Mouse (Mus musculus) adrenal gland, postnatal 14 days (tissue): ENCODE measurements around the gene Atf6. TPM values are rescaled to one million over a fixed set of nuclear protein-coding genes. Genes with fewer than 3 reads are reported as not detected.

ENCODE experiments used
- DNase-seq: peaks from one replicate; pipeline ENCODE4 v3.0.0; 2021; ENCODE audit warnings: mixed read lengths
- total RNA-seq: library from RNA; stranded (reverse); gene quantifications from 2 replicates; pipeline ENCODE4 v1.2.3, GENCODE M21; 2021

The Atf6 gene
- total RNA-seq, 1 experiment from 2014 or later, result 31.5 TPM

DNA sequence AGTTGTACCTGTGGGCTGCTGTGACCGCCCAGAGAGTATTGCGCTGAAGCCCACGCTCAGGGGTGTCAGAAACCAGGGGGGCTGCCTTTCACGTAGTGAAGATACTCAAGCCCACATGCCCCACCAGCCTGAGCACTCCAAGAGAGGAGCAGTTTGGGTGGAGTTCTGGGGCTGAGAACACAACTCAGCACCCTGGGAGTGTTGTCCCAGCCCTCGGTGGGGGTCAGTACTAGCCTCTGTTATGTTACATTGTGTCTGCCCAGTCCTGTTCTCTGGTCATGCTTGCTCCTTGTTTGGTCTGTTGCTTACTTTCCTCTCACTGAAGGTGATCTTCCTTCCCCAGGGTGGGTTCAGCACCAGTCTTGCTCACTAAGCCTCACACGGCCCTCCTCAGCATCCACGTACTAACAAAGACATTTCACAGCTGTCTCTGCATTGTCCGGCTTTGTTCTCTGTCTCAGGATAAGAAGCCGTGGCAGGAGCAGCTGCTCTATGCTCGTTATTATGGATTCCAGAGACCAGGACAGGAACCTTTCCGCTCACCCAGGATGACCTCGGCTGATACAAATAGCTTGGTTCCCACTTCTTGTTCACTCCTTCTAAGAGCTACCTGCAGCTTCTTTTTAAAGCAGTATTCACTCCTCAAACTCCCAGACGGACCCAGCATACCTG lies 209.8 kb downstream of the Atf6 start:
- DNase-seq, result no peak

DNA sequence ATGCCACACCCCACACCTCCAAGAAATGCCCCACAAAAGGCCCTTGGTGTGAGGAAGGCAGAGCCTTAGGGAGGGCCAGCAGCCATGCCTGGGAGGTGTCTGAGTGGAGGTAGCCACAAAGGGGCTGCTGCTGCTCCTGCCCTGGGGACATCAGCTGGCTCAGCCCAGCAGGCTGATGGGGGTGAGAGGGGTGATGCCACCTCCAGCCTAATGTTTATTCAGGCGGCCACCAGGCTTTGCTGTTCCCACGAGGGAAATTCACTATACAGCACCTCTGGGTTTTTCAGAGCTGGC lies 210.4 kb downstream of the Atf6 start:
- DNase-seq, result no peak

DNA sequence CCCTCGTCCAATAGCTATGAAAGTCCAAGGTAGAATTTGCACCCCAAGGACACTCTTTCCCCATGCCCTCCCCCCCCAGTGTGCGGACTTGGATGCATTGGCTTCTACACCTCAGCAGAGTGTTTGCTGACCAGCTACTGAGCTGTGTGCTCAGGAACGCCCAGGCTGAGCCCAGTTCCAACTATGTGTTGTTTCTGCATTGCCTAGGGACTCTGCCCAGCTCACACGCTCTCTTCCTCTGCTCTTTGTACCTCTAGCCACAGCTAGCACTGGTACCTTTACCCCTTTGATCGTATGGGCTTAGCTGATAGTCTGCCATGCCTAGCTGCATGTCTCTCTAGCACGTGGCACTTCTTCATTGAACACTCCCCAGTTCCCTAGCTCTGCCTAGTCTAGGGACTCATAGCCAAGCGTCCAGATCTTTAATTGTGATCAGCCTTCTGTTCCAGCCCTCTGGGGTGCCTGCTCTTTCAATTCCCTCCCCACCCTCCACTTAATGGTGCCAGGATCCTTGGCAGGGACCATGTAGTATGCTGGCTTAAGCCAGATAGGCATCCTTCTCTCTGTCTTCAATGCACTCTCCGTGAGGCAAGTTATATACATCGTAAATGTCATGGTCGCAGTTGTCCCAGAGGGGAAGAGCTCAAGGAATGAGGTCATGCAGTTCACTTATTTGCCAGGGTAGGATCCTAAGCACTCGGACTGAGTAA lies 210.9 kb downstream of the Atf6 start:
- DNase-seq, result no peak

DNA sequence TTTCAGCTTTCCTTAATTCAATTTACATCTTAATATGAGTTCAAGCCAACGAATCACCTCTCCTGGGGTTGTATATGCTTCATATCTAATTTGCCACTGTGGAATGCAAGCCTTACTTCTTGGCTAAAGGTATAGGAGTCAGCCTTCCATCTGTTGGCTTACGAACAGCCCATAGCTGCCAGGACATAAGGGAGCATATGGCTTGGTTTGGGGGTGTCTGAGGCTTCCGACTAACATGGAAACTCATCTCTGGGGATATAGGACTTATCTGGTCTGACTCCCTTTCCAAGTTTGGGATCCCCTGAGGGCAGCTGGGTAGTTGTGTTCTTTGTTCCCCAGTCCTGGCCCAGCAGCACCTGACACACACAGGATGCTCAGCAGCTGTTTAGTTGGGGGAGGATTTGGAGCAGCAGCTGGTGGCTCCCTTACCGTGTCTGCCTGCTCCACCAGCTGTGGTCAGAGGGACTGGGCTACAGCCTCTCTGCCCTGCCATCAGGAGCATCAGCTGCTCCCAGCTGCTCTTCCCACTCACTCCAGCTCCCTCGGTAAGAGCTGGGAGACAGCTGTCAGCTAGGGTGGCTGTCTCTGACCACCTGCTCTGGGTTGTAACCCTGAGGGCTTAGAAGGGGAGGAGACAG lies 212.2 kb downstream of the Atf6 start:
- no peak for DNase-seq

Other genes starting within 250 kb of the Atf6 start
- 9.0 and 10.1 TPM in 2 replicates for gene Olfml2b, start 223.2 kb downstream of the Atf6 start, total RNA-seq
- gene Gm26620, start 17.3 kb upstream of the Atf6 start, total RNA-seq, result 0.44 and 0.64 TPM in 2 replicates
- gene Dusp12, start 17.8 kb upstream of the Atf6 start, total RNA-seq, result 11.9 and 17.5 TPM in 2 replicates
- not detected in 2 replicates for gene Fcrlb, start 45.2 kb upstream of the Atf6 start, total RNA-seq
- gene Fcrla, start 59.8 kb upstream of the Atf6 start, total RNA-seq, result 2.0 and 7.7 TPM in 2 replicates
- 7.9 and 9.2 TPM in 2 replicates for gene Fcgr2b, start 108.8 kb upstream of the Atf6 start, total RNA-seq
- gene Fcgr4, start 151.1 kb upstream of the Atf6 start, total RNA-seq, result 0.49 and 0.89 TPM in 2 replicates
- 8.1 and 10.3 TPM in 2 replicates for gene Fcgr3, start 197.2 kb upstream of the Atf6 start, total RNA-seq
- 0.71 and 1.9 TPM in 2 replicates for gene Cfap126, start 246.1 kb upstream of the Atf6 start, total RNA-seq